Mouse (Mus musculus) heart, adult 11 months (tissue): ENCODE results near the gene Crabp2.

Experiments used
- DNase-seq: peaks from one replicate; pipeline ENCODE4 v3.0.0; 2022

Crabp2 gene

DNA sequence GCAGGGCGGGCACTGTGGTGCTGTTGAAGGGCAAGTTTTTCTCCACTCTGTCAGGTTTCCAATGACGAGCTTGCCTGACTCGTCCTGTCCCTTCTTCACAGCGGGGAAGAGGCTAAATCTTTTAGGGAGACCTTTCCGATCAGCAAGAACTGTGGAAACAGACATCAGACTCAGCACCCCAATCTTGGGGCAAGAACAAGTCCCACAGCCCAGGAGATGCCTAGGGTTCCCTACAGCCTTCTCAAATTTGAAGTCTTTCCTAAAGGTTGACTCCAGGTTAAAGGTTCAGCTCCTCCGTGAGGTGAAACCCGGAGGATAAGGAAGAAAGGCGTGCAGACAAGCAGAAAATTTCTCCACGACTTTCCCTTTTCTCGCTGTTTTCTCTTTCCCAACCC is 11.7 kb downstream of the Crabp2 start:
- DNase-seq = no peak

DNA sequence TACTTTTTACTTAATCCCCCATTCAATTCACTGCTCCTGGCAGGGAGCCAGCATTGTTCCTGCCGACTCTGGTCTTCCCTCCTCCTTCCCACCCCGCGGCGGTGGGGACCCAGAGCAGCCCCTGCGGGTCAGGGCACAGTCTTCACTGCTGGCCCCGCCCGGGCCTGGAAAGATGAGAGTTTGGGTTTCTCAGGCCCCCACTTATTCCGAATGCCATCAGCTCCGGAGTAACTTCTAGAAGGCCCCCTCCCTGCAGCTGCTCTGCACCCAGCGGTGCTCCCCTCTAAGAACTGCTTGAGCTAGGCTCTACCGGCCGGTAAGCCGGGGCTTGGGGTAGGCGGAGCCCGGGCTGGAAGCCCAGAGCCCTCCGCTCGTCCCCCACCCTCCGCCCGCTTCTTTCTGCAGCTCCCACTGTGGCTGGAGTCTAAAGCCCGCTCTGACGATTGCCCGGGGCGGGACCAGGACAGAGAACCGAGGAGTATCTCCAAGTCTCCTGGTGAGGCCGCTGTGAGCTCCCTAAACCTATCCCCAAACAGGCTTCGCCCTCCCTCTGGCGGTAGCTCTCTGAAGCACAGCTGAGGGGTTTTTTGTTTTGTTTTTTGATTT is 12.2 kb downstream of the Crabp2 start:
- DNase-seq = peak; percentile 99

DNA sequence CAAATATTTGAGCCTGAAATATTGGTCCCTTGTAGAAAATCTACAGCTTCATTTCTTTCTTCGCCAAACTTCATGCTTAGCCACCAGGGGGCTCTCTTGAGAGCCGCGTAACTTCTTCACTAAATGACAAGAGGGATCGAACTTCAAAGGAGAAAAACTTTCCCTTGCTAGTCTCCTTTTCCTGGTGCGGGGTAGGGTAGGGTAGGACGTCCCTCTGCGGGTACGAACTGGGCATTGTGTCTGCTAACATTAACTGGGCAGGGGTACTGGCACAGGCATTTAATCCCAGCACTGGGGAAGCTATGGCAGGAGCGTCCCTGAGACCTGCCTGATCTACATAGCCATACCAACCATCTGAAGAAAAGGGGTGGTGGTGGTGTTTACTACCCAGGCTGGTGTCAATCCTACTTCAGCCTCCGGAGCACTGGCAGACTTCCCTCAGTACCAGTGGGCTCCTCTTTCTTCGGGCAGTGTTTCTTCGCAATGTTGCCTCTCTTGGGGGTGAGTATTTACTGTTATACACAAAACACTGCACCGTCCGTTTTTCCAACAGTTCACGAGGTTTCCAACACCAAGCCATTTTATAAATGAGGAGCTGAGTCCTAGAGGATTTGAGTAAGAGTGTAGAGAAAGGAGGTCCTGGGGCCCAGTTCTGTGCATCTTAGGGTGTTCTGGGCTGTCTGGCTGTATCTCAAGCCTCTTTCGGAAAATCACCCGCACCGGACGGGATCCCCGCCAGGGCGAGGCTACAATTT is 21.9 kb downstream of the Crabp2 start:
- DNase-seq = peak; percentile 95

DNA sequence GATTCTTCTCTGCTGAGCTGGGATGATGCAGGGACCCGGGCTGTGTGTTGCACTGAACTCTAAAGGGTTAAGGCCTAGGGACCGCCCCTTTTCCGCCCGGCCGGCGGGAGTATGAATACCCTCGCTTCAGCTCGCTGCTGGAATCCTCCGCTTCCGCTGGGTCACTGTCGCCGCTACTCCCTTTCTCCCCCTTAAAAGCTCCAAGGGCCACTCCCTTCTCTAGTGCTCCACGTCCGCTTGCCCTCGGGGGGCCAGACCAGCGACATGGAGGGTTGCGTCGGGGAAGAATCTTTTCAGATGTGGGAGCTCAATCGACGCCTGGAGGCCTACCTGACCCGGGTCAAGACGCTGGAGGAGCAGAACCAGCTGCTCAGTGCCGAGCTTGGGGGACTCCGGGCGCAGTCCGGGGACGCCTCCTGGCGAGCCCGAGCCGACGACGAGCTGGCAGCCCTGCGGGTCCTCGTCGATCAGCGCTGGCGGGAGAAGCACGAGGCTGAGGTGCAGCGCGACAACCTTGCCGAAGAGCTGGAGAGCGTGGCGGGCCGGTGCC is 22.5 kb downstream of the Crabp2 start, which contains the start of gene Nes:
TSS of gene Nes (plus strand) at position 140 of the 550 bp plus-strand sequence.
- DNase-seq = peak; percentile 99

DNA sequence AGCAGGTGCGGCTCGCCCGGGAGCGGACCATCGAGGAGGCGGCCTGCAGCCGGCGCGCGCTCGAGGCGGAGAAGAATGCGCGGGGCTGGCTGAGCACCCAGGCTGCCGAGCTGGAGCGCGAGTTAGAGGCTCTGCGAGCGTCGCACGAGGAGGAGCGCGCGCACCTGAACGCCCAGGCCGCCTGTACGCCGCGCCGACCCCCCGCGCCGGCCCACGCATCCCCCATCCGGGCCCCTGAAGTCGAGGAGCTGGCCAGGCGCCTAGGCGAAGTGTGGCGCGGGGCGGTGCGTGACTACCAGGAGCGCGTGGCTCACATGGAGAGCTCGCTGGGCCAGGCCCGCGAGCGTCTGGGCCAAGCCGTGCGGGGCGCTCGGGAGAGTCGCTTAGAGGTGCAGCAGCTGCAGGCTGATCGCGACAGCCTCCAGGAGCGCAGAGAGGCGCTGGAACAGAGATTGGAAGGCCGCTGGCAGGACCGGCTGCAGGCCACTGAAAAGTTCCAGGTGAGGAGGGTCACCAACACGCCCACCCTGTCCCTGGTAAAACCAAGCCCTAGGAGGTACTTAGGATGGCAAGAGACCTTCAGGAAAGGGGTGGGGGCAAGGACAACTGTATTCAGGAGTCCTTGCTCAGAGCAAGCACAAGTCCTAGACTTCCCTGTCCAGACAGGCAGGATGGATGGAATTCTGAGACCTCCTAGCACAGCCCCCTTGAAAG is 23.2 kb downstream of the Crabp2 start:
- peak; percentile 94 for DNase-seq

DNA sequence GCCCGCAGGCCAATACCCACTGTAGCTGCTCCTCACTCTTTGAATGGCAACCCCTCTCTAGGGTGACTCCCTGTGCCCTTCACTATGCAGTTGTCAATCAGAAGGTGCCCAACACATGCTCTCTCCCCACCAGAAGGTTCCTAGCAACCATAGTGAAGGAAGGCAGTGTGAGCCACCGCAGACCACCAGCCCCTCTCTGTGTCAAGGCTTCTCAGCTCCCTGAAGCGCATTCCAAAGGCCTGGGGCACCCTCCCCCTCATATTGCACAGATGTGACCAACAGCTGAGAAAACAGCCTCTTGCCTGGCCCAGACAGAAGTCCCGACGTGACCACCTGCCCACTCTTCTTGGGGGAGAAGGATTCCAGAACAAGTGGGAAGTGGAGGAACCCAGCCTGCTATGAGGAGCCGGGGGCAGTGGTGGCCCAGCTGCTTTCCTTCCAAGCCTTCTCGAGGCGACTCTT is 23.8 kb downstream of the Crabp2 start:
- peak; percentile 89 for DNase-seq

DNA sequence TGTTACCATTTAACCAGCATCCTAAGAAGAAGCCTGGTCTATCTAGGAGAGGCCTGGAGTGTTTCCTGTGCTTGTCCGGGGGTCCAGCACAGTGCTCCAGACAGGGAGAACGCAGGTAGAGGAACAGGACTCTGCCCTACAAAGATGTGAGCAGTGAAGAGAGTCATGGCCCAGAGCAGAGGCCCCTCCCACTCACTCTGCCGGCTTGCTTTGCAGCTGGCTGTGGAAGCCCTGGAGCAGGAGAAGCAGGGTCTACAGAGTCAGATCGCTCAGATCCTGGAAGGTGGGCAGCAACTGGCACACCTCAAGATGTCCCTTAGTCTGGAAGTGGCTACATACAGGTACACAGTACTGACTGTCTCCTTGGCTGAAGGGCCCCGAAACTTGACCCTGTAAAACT is 24.3 kb downstream of the Crabp2 start:
- DNase-seq = no peak

DNA sequence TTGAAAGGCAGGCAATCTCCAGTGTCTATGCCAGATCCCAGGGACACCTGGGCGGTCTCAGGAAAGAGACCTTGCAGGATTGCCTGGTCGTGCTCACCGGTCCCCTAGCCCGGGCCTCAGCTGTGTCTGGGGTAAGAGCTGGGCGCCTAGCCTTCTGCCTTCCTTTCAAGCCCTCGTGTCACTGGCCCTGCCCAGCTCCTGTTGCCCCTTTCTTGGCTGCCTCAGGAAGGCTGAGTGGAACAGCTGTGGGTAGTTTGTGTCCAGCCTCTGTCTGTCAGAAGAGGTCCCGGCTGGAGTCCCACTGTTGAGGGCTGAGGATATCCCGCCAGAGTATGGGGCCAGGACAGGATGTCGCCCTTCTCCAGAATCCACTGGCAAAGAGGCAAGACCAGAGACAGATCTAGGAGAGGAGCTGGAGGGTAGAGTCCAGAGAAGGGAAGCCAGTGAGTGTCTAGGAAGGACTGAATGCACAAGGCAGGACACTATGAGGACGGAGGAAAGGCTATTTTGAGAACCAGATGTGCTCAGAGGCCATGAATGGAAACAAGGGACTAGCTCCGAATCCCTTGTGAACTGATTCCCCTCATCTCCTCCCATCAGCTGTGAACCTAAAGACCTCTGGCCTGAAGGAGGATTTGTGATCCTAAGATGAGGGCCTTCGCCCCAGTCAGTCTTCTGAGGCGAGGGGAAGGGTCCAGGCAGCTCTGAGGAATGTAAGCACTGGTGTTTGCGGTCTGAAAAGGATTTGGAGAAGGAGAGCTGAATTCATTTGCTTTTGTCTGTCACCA is 25.3 kb downstream of the Crabp2 start:
- DNase-seq = peak; percentile 92

DNA sequence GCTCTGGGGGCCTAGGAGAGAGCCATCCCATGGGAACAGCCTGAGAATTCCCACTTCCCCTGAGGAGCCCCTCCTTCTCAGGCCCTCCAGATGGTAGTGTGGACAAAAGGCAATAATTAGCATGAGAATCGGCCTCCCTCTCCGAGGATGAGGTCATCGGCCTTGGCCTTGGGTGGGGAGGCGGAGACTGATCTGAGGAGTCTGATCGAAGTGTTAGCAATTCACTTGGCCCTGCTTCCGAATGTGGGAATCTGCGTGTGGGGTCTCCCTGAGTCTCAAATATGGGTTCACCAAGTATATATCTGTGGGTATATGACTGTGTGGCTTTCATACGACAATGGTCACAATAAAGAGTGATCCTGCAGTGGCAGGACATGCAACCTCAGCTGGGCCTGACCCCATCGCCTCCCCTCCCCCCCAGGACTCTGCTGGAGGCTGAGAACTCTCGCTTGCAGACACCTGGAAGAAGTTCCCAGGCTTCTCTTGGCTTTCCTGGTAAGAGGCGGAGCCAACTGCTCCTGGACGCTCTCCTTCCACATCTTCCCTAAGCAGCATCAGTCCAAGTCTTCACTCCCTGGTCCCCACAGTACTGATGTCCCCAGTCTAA is 26.0 kb downstream of the Crabp2 start:
- DNase-seq = peak; percentile 97

DNA sequence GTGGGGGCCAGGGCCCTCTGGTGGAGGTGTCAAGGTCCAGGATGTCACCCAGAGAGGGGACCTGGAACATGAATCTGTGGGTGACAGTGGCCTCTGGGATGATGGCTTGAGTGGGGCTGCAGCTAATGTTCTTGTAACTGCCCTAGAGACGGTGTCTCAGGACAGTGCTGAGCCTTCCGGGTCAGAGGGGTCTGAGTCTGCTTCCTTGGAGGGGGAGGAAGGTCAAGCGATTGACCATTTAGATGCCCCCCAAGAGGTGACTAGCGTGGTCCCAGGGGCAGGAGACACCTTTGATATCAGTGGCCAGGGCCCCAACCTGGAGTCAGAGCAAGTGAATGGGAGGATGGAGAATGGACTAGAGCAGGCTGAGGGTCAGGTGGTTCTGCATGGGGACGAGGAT is 31.0 kb downstream of the Crabp2 start:
- DNase-seq = no peak

DNA sequence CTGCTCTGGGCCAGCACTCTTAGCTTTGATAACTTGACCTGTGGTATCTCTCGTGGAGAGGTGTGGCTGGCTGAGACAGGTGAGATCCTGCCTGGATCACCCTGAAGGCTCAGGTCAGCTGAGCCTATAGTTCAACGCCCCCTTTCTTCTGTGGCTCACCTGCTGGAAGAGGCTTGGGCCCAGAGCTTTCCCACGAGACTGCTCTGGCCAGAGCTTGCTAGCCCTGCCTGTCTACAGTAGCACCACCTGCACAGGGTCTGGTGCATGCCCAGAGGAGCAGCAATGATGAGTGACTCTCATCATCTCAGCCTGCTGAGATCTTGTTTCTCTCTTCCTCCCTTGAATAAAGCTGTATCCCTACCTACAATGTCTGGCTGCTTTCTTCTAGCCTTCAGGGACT is 31.6 kb downstream of the Crabp2 start:
- no peak for DNase-seq

DNA sequence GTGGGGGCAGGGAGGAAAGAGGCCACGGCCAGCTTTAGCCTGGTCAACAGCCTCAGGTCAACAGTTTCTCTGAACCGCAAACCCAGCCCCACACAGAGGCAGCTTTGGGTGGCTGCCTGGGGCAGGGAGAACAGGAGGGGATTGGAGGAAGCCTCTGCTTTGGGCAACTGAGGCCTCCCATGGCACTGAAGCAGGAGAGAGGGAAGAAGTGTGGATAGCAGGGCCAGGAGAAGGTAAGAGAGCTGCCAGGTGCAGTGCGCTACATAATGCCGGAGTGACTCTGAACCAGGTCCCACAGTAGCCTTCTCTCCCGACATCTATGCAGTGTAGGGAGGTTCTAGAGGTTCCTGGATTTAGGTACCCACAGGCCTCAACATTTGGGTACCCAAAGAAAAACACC is 32.3 kb downstream of the Crabp2 start:
- DNase-seq = no peak

DNA sequence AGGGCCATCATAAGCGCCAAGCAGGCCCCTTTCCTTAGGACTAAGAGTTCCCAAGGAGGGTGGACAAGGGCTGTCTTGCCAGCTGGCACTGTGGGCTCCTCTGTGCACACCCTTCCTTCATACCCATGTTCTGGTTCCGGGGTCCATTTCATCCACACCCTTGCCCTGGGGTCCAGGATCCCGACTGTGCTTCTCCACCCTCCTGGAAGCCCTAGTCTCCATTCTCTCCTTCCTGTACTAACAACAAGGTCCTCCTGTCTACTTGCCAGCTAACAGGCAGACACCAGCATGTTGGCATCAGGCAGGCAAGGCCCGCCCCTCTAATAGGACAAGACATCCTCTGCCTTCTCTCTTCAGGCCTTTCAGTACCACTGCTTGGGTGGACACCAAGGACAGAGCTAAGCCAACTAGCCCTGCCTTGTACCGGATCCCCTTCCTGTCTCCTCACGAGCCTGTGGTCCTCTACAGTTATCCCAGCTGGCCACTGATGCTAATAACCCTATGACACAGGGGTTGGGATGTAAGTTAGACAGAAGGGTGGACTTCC is 32.8 kb downstream of the Crabp2 start:
- peak; percentile 94 for DNase-seq

DNA sequence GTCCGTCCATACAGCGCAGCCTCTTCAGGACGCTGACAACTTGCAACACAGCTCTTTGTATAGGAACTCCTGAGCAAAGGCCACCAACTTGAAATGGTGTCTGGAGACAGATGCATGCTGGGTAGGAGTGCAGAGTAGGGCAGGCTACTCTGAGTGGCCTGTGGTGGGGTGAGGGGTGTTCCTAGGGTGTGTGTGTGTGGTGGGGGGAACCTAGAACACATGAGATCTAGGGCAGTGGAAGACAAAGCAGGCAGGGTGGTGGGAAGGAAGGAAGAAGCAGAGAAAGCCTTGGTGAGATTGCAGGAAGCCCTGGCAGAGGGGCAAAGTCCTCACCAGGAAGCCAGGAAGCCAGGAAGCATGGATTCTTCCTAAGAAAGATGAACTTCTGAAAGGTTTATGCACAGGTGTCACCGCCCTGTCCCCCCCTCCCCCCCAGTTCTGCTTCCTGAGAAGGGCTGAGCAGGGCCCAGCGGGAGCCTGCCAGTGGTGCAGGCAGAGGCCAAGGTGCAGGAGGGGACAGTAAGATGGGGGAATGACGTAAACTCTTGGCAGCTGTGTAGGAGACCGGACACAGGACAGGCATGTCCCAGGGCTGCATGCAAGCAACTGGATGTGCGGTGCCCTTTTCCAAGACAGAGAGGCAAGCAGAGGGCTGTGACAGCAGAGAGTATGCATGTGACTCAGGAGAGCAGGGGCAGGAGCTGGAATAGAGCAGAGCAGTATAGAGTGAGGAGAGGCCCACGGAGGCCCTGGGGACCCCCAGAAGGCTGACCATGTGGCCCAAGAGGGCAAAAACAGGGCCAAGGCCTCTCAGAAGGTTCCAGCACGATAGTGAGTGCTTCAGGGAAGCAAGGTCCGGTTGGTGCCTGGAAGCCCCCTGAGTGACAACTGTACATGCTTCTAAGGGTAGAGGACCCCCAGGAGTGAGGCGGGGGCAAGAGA is 33.7 kb downstream of the Crabp2 start:
- peak; percentile 99 for DNase-seq

DNA sequence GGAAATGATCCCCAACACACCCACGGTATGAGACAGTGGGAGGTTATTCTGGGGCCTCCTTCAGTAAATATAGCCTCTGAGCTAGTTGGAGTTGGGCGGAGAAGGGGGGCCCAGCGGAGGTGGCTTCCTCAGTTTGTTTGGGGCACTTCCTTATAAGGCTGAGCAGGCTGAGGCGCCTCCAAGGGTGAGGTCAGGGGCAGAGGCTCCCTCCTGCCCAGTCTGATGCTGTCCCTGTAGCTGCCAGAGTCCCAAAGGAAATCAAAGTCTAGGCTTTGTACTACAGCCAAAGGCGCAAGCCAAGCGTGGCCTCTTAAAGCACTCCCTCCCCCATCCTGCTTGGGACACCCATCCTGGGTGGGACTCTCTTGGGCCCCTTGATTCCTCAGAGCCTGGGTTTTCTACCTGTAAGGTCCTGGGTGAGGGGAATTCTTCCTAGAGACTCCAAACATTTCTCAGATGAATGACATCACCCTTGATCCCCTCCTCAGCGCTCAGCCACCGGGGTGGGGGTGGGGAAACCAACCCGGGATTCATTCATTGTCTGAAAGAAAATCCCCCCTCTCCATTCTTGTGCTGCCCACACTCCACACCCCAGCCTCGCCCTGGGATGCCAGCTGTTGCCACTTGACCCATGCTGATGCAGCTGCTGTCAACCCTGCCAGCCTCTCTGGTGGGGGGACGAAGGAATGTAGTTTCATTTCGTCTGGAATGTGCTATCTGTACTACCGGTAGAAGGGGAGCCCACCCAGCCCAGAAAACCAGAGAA is 34.6 kb downstream of the Crabp2 start:
- peak; percentile 99 for DNase-seq

DNA sequence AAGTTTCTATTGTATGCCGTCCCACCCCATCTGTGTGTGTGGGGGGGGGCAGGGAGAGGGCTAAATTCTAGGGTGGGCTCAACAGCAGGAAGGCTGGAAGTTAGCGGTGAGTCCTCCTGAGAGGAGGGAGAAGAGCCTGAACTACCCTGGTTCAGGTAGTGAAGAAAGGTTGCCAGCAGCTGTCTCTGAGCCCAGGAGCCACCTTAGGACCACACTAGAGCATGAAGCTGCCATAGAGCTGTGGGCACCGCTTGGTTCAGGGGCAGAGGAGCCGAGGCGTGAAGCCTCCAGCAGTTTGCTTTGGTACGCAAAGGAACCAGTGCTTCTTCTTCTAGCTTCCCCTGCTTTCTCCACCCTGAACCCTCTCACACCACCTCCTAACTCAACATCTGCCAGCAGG is 35.2 kb downstream of the Crabp2 start:
- DNase-seq = no peak

DNA sequence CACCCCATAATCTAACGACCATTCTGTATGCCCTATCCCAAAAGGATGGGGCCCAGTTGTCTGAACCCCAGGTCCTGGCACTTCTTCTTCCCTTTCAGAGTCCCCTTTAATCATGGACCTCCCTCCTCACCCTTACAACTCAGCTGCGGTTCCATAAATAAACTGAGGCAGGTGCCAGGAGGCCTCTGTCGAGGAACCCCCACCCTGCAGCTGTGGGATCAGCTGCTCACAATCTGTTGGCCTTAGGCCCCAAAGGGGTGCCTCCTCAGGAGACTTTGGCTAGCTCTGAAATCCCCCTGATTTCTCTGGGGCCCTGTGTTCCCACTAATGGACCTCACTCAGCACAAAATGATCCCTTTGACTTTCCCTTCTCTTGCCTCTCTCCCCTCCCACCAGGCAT is 35.6 kb downstream of the Crabp2 start:
- no peak for DNase-seq

DNA sequence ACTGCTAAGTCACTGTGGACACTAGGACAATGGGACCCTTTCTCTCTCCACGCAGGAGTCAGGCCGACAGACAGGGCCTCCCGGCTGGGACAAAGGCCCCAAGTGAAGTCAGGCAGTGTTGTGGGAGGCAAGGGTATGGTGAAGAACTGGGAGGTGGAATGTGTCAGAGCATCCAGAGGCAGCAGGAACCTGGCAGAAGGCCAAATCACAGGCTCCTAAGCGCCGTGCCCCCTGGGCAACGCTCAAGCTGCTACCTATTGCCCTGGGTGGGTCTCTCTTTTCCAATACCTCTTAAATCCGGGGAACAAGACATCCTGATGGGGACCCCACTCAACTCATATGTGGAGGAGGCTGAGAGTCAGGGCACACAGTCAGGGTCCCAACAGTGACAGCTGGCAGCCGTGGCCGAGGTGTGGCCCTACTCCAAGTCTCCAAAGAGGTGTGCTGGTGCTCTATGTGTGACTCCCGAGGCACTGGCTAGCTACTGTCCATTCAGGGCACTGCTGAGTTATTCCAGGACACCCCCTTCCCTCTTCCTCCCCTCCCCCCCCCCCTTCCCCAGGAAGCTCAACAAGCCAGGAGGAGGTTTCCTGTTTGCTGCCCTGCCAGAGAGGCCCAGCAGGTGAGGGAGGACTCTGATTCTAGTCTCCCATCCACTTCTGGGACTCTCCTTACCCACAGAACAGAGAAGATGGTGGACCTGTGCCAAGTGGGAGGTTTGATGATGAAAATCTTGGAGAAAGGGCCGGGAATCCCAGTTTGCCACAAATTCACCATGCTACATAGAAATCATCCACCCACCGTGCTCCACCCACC is 37.2 kb downstream of the Crabp2 start:
- peak; percentile 97 for DNase-seq

DNA sequence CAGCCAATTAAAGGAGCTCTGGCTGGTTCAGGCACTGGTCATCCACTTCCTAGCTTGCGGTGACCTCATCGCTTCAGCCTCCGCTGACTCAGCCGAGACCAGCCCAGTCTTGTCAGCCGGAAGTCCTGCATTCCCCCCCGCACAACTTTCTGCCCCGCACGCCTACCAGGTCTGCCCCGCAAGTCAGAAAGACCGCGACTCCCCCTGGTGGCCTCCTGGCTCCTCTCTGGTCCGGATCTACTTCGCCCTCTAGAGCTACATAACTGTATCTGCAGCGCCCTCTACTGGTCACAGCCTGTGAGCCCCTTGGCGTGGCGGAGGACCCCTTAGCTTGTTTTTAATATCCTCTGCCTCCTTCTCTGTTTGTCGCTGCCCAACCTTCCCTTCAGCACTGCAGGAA is 38.4 kb downstream of the Crabp2 start:
- peak; percentile 99 for DNase-seq
